Mouse (Mus musculus): ENCODE measurements around the gene Gm9045.
A peak's percentile ranks its signal among the peaks of the same experiment; 100 is the strongest.
"Not testable (repeated sequence)": the region's sequence is repeated elsewhere in the genome, so short reads cannot be mapped to it uniquely, and the experiment has no call there.

Gene Gm9045

DNA sequence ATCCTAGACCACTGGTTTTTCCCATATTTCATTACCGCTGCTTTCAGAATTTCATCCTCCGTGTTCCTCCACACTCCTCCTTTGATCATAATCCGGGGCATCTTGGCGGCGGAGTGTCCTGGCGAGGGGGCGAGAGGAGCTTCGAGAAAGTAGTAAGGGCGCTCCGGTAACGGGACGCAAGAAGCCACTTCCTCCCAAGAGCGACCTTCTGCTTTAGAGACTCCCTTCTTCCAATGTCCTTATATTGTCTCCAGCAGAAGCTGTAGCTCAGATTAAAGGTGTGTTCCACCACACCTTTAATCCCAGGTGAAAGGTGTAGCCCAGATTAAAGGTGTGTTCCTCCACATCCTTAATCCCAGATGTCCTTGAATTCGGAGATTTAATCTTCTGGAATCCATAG is at the start of gene Gm9045:
TSS of gene Gm9045 (minus strand) at position 101 of the 400 bp plus-strand sequence.
- not testable (repeated sequence) for DNase-seq (ENCODE audit: inconsistent ontology term)

DNA sequence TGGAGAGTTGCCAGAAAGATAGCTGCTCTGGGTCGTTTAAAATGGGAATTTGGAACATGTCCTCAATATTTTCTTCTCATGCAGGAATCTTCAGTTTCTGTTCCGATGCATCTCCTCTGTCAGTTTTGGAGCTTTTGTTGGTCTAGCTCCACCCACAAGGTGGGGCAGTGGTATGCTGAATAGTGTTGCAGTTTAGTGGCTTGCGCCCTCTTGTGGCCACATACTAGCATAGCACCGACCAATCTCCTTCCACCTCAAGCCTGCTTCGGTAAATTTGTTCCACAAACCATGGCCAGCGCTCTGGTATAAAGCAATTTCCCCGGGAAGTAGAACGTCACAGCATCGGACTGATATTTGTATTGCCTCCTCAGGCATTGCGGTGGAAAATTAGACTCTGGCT is 32.8 kb upstream of the Gm9045 start:
- peak; percentile 77 for DNase-seq (ENCODE audit: inconsistent ontology term)

DNA sequence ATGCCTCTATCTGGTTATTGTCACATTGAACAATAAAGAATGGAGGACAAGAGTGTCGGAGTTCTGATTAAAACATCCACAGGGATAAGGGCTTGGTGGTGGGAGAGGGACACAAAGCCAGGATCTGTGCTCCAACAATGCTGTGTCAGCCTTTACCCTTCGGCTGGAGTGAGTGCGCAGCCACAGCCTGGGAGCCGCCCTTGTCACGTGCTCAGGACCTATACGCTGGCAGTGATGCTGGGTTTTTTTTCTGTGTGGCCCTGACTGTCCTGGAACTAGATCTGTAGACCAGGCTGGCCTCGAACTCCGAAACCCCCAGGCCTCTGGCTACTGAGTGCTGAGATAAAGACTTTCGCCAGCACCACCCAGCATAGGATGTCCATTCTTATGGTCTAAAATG is 31.9 kb upstream of the Gm9045 start:
- DNase-seq (ENCODE audit: inconsistent ontology term), result no peak

DNA sequence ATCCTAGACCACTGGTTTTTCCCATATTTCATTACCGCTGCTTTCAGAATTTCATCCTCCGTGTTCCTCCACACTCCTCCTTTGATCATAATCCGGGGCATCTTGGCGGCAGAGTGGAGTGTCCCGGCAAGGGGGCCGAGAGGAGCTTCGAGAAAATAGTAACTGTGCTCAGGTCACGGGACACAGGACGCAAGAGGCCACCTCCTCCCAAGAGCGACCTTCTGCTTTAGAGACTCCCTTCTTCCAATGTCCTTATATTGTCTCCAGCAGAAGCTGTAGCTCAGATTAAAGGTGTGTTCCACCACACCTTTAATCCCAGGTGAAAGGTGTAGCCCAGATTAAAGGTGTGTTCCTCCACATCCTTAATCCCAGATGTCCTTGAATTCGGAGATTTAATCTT is 16.4 kb upstream of the Gm9045 start, which contains the start of gene Gm9049:
TSS of gene Gm9049 (minus strand) at position 101 of the 400 bp plus-strand sequence.
- DNase-seq (ENCODE audit: inconsistent ontology term), result not testable (repeated sequence)

DNA sequence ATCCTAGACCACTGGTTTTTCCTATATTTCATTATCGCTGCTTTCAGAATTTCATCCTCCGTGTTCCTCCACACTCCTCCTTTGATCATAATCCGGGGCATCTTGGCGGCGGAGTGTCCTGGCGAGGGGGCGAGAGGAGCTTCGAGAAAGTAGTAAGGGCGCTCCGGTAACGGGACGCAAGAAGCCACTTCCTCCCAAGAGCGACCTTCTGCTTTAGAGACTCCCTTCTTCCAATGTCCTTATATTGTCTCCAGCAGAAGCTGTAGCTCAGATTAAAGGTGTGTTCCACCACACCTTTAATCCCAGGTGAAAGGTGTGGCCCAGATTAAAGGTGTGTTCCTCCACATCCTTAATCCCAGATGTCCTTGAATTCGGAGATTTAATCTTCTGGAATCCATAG is 10.9 kb upstream of the Gm9045 start, which contains the start of gene Gm9048:
TSS of gene Gm9048 (minus strand) at position 101 of the 400 bp plus-strand sequence.
- not testable (repeated sequence) for DNase-seq (ENCODE audit: inconsistent ontology term)

DNA sequence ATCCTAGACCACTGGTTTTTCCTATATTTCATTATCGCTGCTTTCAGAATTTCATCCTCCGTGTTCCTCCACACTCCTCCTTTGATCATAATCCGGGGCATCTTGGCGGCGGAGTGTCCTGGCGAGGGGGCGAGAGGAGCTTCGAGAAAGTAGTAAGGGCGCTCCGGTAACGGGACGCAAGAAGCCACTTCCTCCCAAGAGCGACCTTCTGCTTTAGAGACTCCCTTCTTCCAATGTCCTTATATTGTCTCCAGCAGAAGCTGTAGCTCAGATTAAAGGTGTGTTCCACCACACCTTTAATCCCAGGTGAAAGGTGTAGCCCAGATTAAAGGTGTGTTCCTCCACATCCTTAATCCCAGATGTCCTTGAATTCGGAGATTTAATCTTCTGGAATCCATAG is 5.5 kb upstream of the Gm9045 start, which contains the start of gene Gm9046:
TSS of gene Gm9046 (minus strand) at position 101 of the 400 bp plus-strand sequence.
- not testable (repeated sequence) for DNase-seq (ENCODE audit: inconsistent ontology term)

DNA sequence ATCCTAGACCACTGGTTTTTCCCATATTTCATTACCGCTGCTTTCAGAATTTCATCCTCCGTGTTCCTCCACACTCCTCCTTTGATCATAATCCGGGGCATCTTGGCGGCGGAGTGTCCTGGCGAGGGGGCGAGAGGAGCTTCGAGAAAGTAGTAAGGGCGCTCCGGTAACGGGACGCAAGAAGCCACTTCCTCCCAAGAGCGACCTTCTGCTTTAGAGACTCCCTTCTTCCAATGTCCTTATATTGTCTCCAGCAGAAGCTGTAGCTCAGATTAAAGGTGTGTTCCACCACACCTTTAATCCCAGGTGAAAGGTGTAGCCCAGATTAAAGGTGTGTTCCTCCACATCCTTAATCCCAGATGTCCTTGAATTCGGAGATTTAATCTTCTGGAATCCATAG is 5.3 kb downstream of the Gm9045 start, which contains the start of gene Gm9044:
TSS of gene Gm9044 (minus strand) at position 101 of the 400 bp plus-strand sequence.
- not testable (repeated sequence) for DNase-seq (ENCODE audit: inconsistent ontology term)

DNA sequence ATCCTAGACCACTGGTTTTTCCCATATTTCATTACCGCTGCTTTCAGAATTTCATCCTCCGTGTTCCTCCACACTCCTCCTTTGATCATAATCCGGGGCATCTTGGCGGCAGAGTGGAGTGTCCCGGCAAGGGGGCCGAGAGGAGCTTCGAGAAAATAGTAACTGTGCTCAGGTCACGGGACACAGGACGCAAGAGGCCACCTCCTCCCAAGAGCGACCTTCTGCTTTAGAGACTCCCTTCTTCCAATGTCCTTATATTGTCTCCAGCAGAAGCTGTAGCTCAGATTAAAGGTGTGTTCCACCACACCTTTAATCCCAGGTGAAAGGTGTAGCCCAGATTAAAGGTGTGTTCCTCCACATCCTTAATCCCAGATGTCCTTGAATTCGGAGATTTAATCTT is 10.8 kb downstream of the Gm9045 start, which contains the start of gene Gm9040:
TSS of gene Gm9040 (minus strand) at position 101 of the 400 bp plus-strand sequence.
- DNase-seq (ENCODE audit: inconsistent ontology term), result not testable (repeated sequence)

DNA sequence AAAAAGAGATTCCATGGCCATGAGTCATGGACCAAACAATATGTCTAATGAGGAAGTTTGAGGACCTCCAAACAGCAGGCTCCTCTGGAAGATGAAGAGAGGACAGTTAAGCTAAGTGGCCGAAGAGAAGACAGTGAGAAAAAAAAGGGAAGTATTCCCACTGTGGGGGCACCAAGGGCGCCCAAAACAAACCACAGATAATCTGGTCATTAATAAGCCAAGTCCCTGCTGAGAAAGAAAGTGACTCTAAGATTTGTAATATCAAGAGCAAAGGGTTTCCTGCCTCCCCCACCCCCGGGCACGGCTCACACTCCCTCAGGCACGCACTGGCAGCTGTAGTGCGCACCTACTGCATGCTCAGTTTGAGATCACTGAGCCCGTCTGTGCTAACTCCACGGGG is 18.6 kb downstream of the Gm9045 start:
- DNase-seq (ENCODE audit: inconsistent ontology term), result no peak

DNA sequence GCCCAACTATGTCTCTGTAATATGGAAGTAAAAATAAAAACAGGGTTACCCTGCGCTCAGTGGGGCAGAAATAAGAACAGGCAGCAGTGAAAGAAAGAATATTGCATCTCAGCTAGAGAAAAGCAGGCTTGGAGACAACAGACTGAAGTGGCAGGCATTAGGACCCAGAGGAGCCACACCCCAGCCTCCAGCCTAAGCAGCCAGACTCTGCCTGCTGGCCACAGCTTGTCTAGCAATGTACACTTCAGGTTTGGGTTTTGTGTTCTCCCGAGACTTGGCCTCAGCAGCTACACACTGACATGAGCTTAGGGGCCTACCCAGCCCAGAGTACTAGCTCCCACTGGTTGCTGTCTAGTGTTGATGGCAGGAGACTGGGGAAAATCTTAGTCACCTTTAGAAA is 35.5 kb downstream of the Gm9045 start:
- DNase-seq (ENCODE audit: inconsistent ontology term), result not testable (repeated sequence)

DNA sequence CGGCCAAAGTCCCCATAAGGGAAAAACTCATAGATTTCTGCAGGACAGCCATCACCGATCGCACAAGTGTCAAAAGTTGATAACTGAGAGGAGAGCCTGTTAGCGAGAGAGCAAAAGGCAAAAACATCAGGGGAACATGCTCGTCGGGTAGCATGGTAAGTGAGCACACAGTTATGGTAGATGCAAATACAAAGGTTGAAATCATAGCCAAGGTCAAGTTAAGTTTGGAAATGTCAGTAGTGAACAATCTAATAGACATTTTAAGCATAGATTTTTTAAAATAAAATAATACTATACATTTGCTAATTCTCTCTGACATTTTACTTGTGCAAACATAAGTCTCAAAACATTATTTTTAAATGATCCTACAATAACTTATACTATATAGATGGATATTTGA is 42.7 kb downstream of the Gm9045 start, which contains the start of gene Iltifb:
TSS of gene Iltifb (minus strand) at position 101 of the 400 bp plus-strand sequence.
- DNase-seq (ENCODE audit: inconsistent ontology term), result no peak
